Mouse (Mus musculus): ENCODE data around the gene Cts6. TPM values are rescaled to one million over a fixed set of nuclear protein-coding genes. Genes with fewer than 3 reads are reported as not detected.
"Not testable (repeated sequence)": the region's sequence is repeated elsewhere in the genome, so short reads cannot be mapped to it uniquely, and the experiment has no call there.

The Cts6 gene
- not detected in 2 replicates for polyA plus RNA-seq (2015; fragmentation: Nextera tagmentation; extraction: Ambion mirVana)

DNA sequence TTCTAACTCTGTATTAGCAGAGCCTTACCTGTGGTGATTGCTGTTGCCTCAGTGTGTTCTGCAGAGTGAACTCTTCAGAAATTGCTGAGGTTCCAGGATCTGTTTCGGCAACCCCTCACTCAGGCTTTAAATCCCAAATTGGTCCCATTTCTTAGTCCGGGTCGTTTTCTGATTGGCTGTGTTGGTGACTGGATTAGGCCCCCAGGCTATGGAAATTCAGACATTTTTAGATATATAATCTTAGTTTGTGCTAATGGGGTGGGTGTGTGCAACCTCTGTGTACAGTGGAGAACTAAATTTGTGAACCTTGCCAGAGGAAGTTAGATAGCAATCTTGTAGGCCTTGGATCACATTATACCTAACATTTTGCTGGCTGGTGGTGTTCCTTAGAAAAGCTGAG, at the start of gene Cts6:
Gene Cts6 (minus strand): TSS at position 101 of the 400 bp plus-strand sequence.
- H3K9me3 ChIP-seq (ENCODE audit: low read length) = no peaks in the 10 kb centered on the region
- H3K27me3 ChIP-seq (replicated peaks; ENCODE audit: insufficient read depth, low read length) = no peaks in the 10 kb centered on the region
- no peak for TF ChIP-seq CTCF (IDR thresholded peaks at IDR 0.05)
- TF ChIP-seq EP300 (IDR thresholded peaks at IDR 0.05) = no peak
- no peak within 1 kb of the TSS for H3K27ac ChIP-seq (ENCODE audit: low read length)
- 80% methylated on average over 3 of the region's 3 CpGs for WGBS
- no peak within 1 kb of the TSS for H3K4me3 ChIP-seq (ENCODE audit: low read depth, low read length)
- no peak within 1 kb of the TSS for H3K9ac ChIP-seq (replicated peaks; ENCODE audit: low read depth)
- H3K4me1 ChIP-seq (ENCODE audit: insufficient read depth, low read depth, low read length) = no peaks in the 10 kb centered on the region
- ATAC-seq (no peak), DNase-seq (ENCODE audit: low spot score) (no peak)
- H3K36me3 ChIP-seq (ENCODE audit: insufficient read depth, low read length) = no peaks in the 10 kb centered on the region
- no peak within 1 kb of the TSS for H3K4me2 ChIP-seq (replicated peaks; ENCODE audit: low read depth, low read length)

DNA sequence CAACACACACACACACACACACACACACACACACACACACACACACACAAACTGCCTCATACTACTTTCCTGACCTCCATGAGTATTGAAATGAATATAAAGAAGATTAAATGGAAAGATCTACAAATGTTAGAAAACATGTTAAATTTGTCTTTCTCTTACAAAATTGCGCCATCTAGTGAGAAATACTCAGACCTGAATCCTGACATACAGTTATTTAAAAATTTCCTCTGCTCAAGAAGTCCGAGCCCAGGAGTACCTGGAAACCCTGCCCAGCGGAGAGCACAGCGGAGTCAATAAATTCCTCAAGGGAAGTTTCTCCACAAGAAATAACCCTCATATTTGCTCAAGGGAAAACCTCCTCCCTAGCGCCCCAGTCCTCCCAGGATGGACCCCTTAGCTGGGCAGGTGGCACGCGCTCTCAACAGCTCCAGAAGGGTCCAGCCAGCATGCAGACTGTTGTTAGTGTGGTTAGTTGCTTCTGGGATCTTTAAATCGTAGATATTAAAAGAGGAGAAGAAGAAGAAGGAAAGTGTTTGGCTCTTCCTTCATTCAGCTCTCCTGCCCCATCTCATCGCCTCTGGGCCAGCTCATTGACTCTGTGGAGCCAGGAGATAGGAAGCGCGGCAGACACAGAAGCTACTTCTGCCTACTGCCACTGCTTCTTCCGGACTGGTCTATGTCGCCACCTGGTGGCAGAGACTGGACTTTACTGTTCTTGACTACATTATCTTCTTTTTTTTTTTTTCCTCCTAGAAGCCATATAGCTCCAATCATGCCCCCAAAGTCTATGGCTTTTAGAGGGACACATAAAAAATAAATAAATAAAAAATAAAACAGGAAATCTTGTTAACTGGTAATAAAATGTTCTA, 38.1 kb upstream of the Cts6 start:
- Histone ChIP-seq H3K4me3 (ENCODE audit: low read depth, low read length) (no peak overlapping the region), H3K9me3 (ENCODE audit: low read length) (no peaks in the 10 kb centered on the region), H3K4me2 (replicated peaks; ENCODE audit: low read depth, low read length) (no peak overlapping the region), H3K36me3 (ENCODE audit: insufficient read depth, low read length) (no peaks in the 10 kb centered on the region), H3K27me3 (replicated peaks; ENCODE audit: insufficient read depth, low read length) (no peaks in the 10 kb centered on the region), H3K9ac (replicated peaks; ENCODE audit: low read depth) (no peak overlapping the region), H3K4me1 (ENCODE audit: insufficient read depth, low read depth, low read length) (no peaks in the 10 kb centered on the region), H3K27ac (ENCODE audit: low read length) (no peak overlapping the region)
- TF ChIP-seq CTCF (IDR thresholded peaks at IDR 0.05) (peak; percentile 72), EP300 (IDR thresholded peaks at IDR 0.05) (no peak)
- ATAC-seq (no peak), DNase-seq (ENCODE audit: low spot score) (peak; percentile 44)
- WGBS = 57% methylated on average over 13 of the region's 13 CpGs

DNA sequence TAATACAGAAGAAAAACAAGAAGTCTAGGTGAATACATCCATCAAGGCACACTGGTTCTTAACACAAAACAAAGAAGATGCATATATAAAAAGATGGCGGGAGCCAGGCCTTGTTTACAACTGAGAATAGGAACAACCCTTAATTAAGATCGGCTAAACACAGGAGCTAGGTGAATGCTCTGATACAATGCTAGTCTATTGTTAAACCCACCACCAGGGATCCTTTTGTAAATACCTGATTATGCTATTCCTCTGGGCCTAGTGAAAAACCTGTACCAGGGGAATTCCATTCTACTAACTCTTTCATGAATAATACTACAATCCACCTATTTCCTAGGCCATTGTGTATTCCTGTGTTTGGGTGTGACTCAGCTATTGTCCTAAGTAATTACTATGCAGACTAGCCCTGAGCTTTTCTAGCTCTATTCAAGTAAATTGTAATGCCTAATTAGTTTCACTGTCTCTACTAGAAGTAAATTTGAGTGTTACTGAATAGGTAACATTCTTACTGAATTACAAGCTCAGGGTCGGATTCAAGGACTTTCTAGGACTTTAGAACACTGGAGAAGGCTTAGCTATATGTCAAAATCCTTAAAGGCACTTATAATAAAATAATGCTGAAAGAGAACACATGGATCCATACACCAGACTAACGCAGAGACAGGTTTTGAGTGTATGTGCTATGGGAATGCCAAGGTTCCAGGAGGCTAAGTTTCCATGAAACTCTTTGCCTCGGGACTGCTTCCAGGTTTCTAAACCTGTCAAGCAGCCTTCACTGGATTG, 17.9 kb downstream of the Cts6 start:
- not testable (repeated sequence) for H3K9ac ChIP-seq (replicated peaks; ENCODE audit: low read depth); H3K4me2 ChIP-seq (replicated peaks; ENCODE audit: low read depth, low read length); H3K9me3 ChIP-seq (ENCODE audit: low read length); H3K27me3 ChIP-seq (replicated peaks; ENCODE audit: insufficient read depth, low read length); DNase-seq (ENCODE audit: low spot score); H3K27ac ChIP-seq (ENCODE audit: low read length); H3K4me3 ChIP-seq (ENCODE audit: low read depth, low read length); H3K4me1 ChIP-seq (ENCODE audit: insufficient read depth, low read depth, low read length); H3K36me3 ChIP-seq (ENCODE audit: insufficient read depth, low read length); ATAC-seq
- WGBS = 72% methylated on average over 5 of the region's 5 CpGs

DNA sequence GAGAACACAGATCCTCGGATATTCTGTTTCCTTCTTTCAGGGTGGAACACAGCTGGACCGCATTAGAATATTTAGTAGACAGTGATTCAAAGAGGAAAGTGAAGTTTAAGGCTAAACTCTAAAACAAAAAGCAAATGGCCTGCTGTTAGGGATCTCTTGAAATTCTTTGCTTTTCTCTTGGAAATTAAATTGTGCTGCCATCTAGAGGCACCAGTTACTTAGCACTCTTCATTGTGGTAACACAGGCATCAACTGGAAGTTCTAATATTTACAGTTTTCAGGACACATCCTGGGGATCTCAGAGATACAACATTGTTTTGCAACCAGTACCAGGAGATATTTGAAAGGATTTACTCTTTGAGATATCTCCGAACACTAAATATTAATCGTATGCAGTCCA, 38.6 kb downstream of the Cts6 start:
- 77% methylated on average over 4 of the region's 4 CpGs for whole genome bisulfite sequencing
- Histone ChIP-seq H3K4me2 (replicated peaks; ENCODE audit: low read depth, low read length) (no peak overlapping the region), H3K4me3 (ENCODE audit: low read depth, low read length) (no peak overlapping the region), H3K9ac (replicated peaks; ENCODE audit: low read depth) (no peak overlapping the region), H3K9me3 (ENCODE audit: low read length) (no peaks in the 10 kb centered on the region), H3K27ac (ENCODE audit: low read length) (no peak overlapping the region), H3K4me1 (ENCODE audit: insufficient read depth, low read depth, low read length) (no peaks in the 10 kb centered on the region), H3K36me3 (ENCODE audit: insufficient read depth, low read length) (no peaks in the 10 kb centered on the region), H3K27me3 (replicated peaks; ENCODE audit: insufficient read depth, low read length) (no peaks in the 10 kb centered on the region)
- ATAC-seq (no peak), DNase-seq (ENCODE audit: low spot score) (no peak)
- no peak for TF ChIP-seq EP300 (IDR thresholded peaks at IDR 0.05)
- TF ChIP-seq CTCF (IDR thresholded peaks at IDR 0.05) = no peak

DNA sequence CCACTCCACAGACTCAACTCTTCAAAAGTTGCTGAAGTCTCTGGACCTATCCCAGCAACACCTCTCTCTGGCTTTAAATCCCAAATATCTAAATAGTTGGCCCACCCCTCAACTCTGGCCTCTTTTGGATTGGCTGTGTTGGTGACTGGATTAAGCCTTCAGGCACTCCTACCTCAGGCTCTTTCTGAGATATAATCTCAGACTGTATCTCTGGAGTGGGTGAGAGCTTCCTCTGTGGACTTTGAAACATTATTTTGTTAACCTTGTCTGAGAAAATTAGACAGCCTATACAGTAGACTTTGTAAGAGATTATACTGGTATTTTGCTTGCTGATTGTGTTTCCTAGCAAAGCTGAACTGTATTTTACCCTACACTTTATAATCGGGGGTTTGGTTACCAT, 39.1 kb downstream of the Cts6 start, which contains the start of gene Ctsr:
Gene Ctsr (minus strand): TSS at position 101 of the 400 bp plus-strand sequence.
- Histone ChIP-seq H3K9ac (replicated peaks; ENCODE audit: low read depth) (no peak within 1 kb of the TSS), H3K4me2 (replicated peaks; ENCODE audit: low read depth, low read length) (no peak within 1 kb of the TSS), H3K4me3 (ENCODE audit: low read depth, low read length) (no peak within 1 kb of the TSS), H3K36me3 (ENCODE audit: insufficient read depth, low read length) (no peaks in the 10 kb centered on the region), H3K4me1 (ENCODE audit: insufficient read depth, low read depth, low read length) (no peaks in the 10 kb centered on the region), H3K9me3 (ENCODE audit: low read length) (no peaks in the 10 kb centered on the region), H3K27ac (ENCODE audit: low read length) (no peak within 1 kb of the TSS), H3K27me3 (replicated peaks; ENCODE audit: insufficient read depth, low read length) (no peaks in the 10 kb centered on the region)
- 81% methylated on average over 1 of the region's 1 CpGs for WGBS
- no peak for TF ChIP-seq CTCF (IDR thresholded peaks at IDR 0.05)
- DNase-seq (ENCODE audit: low spot score) = no peak
- no peak for ATAC-seq

Other genes starting within 250 kb of the Cts6 start
- not detected in 2 replicates for gene Ctsj, start 197.5 kb downstream of the Cts6 start, polyA plus RNA-seq (2015; fragmentation: Nextera tagmentation; extraction: Ambion mirVana)
- not detected in 2 replicates for gene Ctsq, start 162.8 kb downstream of the Cts6 start, polyA plus RNA-seq (2015; fragmentation: Nextera tagmentation; extraction: Ambion mirVana)
- gene Ctsr, start 39.2 kb downstream of the Cts6 start, polyA plus RNA-seq (2015; fragmentation: Nextera tagmentation; extraction: Ambion mirVana) = not detected in 2 replicates
- gene Cts8, start 51.9 kb upstream of the Cts6 start, polyA plus RNA-seq (2015; fragmentation: Nextera tagmentation; extraction: Ambion mirVana) = not detected in 2 replicates
- not detected in 2 replicates for gene Gm49398, start 85.4 kb upstream of the Cts6 start, polyA plus RNA-seq (2015; fragmentation: Nextera tagmentation; extraction: Ambion mirVana)
- gene Cts7, start 154.8 kb upstream of the Cts6 start, polyA plus RNA-seq (2015; fragmentation: Nextera tagmentation; extraction: Ambion mirVana) = not detected in 2 replicates